Mouse (Mus musculus): ENCODE results near the gene Dok5.

Gene Dok5

GRCm38 (mm10) chr2:170924131-170924530 lies 192.5 kb downstream of the Dok5 start:
- in situ Hi-C loops (cut with MboI, MseI): no loop called here

GRCm38 (mm10) chr2:170926237-170926636 lies 194.6 kb downstream of the Dok5 start:
- in situ Hi-C loops (cut with MboI, MseI): no loop called here

Measured in T-helper 17 cell (primary cell).